Mouse (Mus musculus) thymus, adult 18-20 months (tissue): ENCODE measurements at regions not wholly inside any gene's neighbourhood (a gene's known extent, or its start where the extent isn't known, plus 50 kb on each side); places are given as distances from the start of the nearest gene placed in this dataset.

Source experiments
- DNase-seq, 2 experiments: peaks; one replicate each; pipeline ENCODE4 v3.0.0; 2022; ENCODE audit warnings: mixed read lengths in 2 of 2

DNA sequence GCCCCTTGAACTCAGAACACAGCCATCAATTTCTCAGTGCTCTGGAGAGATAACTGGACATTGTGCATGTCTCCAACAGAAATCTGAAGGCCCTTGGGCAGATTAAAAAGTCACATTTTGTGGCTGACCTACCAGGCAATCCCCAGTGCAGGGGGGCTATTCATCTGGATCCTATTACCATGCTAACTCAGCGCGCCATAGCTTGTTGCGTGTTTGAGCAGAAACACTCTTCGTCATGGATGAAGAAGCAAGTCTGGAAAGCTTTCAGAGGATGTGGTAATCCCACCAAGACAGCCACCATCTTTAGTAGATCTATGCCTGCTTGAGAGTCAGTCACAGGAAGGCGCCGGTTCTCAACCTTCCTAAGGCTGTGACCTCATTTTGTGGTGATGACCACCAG, 243.9 kb downstream of the Sipa1l2 start:
- DNase-seq: no peak

DNA sequence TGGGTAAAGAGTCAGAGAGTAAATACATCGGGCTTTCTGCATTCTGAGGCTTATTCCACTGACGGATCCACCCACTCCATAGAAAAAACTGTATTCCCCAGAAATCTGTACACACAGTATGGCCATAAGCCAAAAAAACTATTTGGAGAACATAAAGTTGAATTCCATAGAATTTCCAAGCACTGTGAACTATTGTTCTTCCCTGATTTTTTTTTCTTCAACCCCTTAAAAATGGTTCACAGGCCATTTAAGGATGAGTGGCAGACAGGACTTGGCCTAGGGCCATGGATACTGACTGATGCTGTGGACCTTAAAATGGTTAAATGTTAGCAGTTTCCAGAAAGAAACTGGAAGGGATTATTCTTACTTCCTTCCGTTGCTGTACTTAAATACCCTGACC, 247.0 kb downstream of the Sipa1l2 start:
- no peak for DNase-seq

GRCm38 (mm10) chr8:125317584-125317991, 252.0 kb downstream of the Sipa1l2 start:
- no peak for DNase-seq

DNA sequence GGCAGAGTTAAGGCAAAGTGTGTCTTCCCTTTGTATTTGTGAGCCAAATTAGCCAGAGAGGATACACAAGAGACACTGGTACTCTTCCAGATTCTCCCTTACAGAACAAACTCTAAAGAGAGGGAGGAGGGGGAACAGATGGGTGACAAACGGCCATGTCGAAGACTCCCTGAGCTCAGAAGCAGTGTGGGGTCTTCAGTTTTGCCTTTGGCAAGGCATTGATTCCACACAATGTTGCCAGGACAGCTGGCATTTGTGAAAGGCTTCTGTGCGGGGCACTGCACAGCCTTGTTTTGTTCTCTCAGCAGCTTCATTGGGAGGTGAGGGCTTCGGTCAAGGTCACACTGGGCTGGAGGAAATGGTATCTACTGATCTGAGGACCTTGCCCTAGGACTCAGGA, 253.9 kb downstream of the Sipa1l2 start:
- no peak for DNase-seq

DNA sequence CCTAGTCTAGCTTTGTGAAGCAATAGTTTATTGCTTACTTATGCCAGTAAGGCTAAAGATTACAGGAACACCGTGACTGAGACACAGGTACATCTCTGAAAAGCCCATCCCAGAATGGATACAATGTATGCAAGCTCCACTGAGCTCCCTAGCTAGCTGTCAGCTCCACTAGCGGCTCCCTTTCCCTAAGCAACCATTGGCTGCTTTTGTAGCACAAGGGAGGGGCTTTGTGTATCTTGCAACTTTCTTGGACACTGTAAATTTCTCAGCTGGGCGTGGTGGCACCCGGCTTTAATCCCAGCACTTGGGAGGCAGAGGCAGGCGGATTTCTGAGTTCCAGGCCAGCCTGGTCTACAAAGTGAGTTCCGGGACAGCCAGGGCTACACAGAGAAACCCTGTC, 254.6 kb downstream of the Sipa1l2 start:
- no peak for DNase-seq

DNA sequence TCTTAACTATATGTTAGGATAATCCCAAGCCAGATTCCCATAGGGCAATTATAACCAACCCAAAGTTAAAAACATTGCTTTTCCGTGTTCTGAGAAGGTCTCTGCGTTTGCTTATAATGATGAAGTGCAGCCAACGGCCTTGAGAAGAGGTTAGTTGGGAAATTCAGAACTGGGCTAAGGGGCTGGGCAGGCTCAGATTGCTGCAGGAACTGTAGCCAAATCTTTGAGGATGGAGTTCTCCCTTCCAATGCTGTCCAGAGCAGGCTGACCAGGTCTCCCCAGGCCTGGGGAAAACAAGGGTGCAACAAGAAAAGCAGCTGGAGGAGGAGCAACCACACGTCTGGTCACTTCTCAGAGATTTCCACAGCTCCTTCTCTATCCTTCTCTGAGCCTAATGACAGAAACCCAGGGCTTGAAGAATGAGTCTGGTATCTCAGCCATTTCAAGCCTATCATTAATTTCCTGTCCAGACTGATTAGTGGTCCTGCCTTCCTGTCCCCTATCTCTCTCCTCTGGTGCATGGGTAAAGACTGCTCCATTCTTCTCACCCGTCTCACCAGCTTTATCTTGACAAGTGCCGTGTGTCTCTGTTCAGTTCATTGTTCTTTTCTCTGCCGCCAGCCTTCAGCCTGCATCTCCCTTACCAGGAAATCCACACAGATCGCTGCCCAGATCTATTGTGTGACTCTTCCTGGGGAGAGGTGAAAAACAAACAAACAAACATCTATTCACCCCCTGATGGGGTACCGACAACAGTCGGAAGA, 255.2 kb downstream of the Sipa1l2 start:
- DNase-seq: no peak

- DNase-seq: no peak
Measured at GRCm38 (mm10) chr8:125311228-125312053, 257.4 kb downstream of the Disc1 start.
